Mouse (Mus musculus): ENCODE results near the gene Irx4. TPM values are rescaled to one million over a fixed set of nuclear protein-coding genes. Genes with fewer than 3 reads are reported as not detected.

The Irx4 gene
- polyA plus RNA-seq, 1 experiment from 2014 or later: 0.16 TPM

GRCm38 (mm10) chr13:73265442-73265841 lies 5.2 kb downstream of the Irx4 start:
- Histone ChIP-seq H3K36me3 (ENCODE audit: control insufficient read depth, insufficient read depth, low read length) (no peaks in the 10 kb centered on the region), H3K27ac (ENCODE audit: low read depth) (no peak overlapping the region), H3K4me3 (ENCODE audit: low read depth, low read length) (peak overlapping the region; percentile 23), H3K9ac (ENCODE audit: low read length) (no peak overlapping the region), H3K9me3 (ENCODE audit: control insufficient read depth, low read length) (no peaks in the 10 kb centered on the region), H3K27me3 (replicated peaks; ENCODE audit: control insufficient read depth, insufficient read depth, low read length) (peaks cover 97% of the 10 kb centered on the region), H3K4me2 (ENCODE audit: low read length) (peak overlapping the region; percentile 42), H3K4me1 (replicated peaks; ENCODE audit: control insufficient read depth, insufficient read depth, low read length) (peaks cover 10% of the 10 kb centered on the region)
- DNase-seq (ENCODE audit: low spot score) (peak; percentile 74), ATAC-seq (replicated peaks; ENCODE audit: low FRiP score, low TSS enrichment, low read depth) (peak; percentile 59)
- WGBS: 2% methylated on average over 28 of the region's 28 CpGs

GRCm38 (mm10) chr13:73267551-73267950 lies 7.3 kb downstream of the Irx4 start:
- WGBS: 10% methylated on average over 10 of the region's 10 CpGs
- Histone ChIP-seq H3K27ac (ENCODE audit: low read depth) (no peak overlapping the region), H3K36me3 (ENCODE audit: control insufficient read depth, insufficient read depth, low read length) (no peaks in the 10 kb centered on the region), H3K27me3 (replicated peaks; ENCODE audit: control insufficient read depth, insufficient read depth, low read length) (peaks cover 97% of the 10 kb centered on the region), H3K9me3 (ENCODE audit: control insufficient read depth, low read length) (no peaks in the 10 kb centered on the region), H3K4me2 (ENCODE audit: low read length) (no peak overlapping the region), H3K9ac (ENCODE audit: low read length) (no peak overlapping the region), H3K4me1 (replicated peaks; ENCODE audit: control insufficient read depth, insufficient read depth, low read length) (peaks cover 18% of the 10 kb centered on the region), H3K4me3 (ENCODE audit: low read depth, low read length) (no peak overlapping the region)
- no peak for ATAC-seq (replicated peaks; ENCODE audit: low FRiP score, low TSS enrichment, low read depth)
- DNase-seq (ENCODE audit: low spot score): no peak

- H3K27ac ChIP-seq (ENCODE audit: low read depth): no peak overlapping the region
- peaks cover 97% of the 10 kb centered on the region for H3K27me3 ChIP-seq (replicated peaks; ENCODE audit: control insufficient read depth, insufficient read depth, low read length)
- no peak overlapping the region for H3K4me3 ChIP-seq (ENCODE audit: low read depth, low read length)
- no peak overlapping the region for H3K9ac ChIP-seq (ENCODE audit: low read length)
- H3K9me3 ChIP-seq (ENCODE audit: control insufficient read depth, low read length): no peaks in the 10 kb centered on the region
- H3K36me3 ChIP-seq (ENCODE audit: control insufficient read depth, insufficient read depth, low read length): no peaks in the 10 kb centered on the region
- DNase-seq (ENCODE audit: low spot score): peak; percentile 72
- peaks cover 12% of the 10 kb centered on the region for H3K4me1 ChIP-seq (replicated peaks; ENCODE audit: control insufficient read depth, insufficient read depth, low read length)
- under 1% methylated on average over 20 of the region's 20 CpGs for WGBS
- 0 out of 2 replicates have a peak overlapping the region, but pooled peaks have one; percentile 6 for H3K4me2 ChIP-seq (ENCODE audit: low read length)
- peak; percentile 67 for ATAC-seq (replicated peaks; ENCODE audit: low FRiP score, low TSS enrichment, low read depth)
Measured at GRCm38 (mm10) chr13:73268702-73269101, 8.4 kb downstream of the Irx4 start.

GRCm38 (mm10) chr13:73269251-73269650 lies 9.0 kb downstream of the Irx4 start:
- H3K4me1 ChIP-seq (replicated peaks; ENCODE audit: control insufficient read depth, insufficient read depth, low read length): peaks cover 8% of the 10 kb centered on the region
- peaks cover 97% of the 10 kb centered on the region for H3K27me3 ChIP-seq (replicated peaks; ENCODE audit: control insufficient read depth, insufficient read depth, low read length)
- H3K27ac ChIP-seq (ENCODE audit: low read depth): no peak overlapping the region
- WGBS: 7% methylated on average over 15 of the region's 15 CpGs
- ATAC-seq (replicated peaks; ENCODE audit: low FRiP score, low TSS enrichment, low read depth) (no peak), DNase-seq (ENCODE audit: low spot score) (no peak)
- H3K36me3 ChIP-seq (ENCODE audit: control insufficient read depth, insufficient read depth, low read length): no peaks in the 10 kb centered on the region
- no peak overlapping the region for H3K9ac ChIP-seq (ENCODE audit: low read length)
- H3K4me3 ChIP-seq (ENCODE audit: low read depth, low read length): no peak overlapping the region
- no peak overlapping the region for H3K4me2 ChIP-seq (ENCODE audit: low read length)
- no peaks in the 10 kb centered on the region for H3K9me3 ChIP-seq (ENCODE audit: control insufficient read depth, low read length)

GRCm38 (mm10) chr13:73269891-73270290 lies 9.6 kb downstream of the Irx4 start:
- no peak overlapping the region for H3K27ac ChIP-seq (ENCODE audit: low read depth)
- DNase-seq (ENCODE audit: low spot score) (no peak), ATAC-seq (replicated peaks; ENCODE audit: low FRiP score, low TSS enrichment, low read depth) (no peak)
- H3K9ac ChIP-seq (ENCODE audit: low read length): no peak overlapping the region
- H3K27me3 ChIP-seq (replicated peaks; ENCODE audit: control insufficient read depth, insufficient read depth, low read length): peaks cover 97% of the 10 kb centered on the region
- no peaks in the 10 kb centered on the region for H3K9me3 ChIP-seq (ENCODE audit: control insufficient read depth, low read length)
- no peak overlapping the region for H3K4me2 ChIP-seq (ENCODE audit: low read length)
- 31% methylated on average over 3 of the region's 3 CpGs for whole genome bisulfite sequencing
- H3K4me1 ChIP-seq (replicated peaks; ENCODE audit: control insufficient read depth, insufficient read depth, low read length): peaks cover 8% of the 10 kb centered on the region
- H3K36me3 ChIP-seq (ENCODE audit: control insufficient read depth, insufficient read depth, low read length): no peaks in the 10 kb centered on the region
- no peak overlapping the region for H3K4me3 ChIP-seq (ENCODE audit: low read depth, low read length)

GRCm38 (mm10) chr13:73270451-73271081 lies 10.3 kb downstream of the Irx4 start:
- WGBS: 8% methylated on average over 22 of the region's 22 CpGs
- Histone ChIP-seq H3K9me3 (ENCODE audit: control insufficient read depth, low read length) (no peaks in the 10 kb centered on the region), H3K4me3 (ENCODE audit: low read depth, low read length) (no peak overlapping the region), H3K4me1 (replicated peaks; ENCODE audit: control insufficient read depth, insufficient read depth, low read length) (peaks cover 8% of the 10 kb centered on the region), H3K36me3 (ENCODE audit: control insufficient read depth, insufficient read depth, low read length) (no peaks in the 10 kb centered on the region), H3K27ac (ENCODE audit: low read depth) (no peak overlapping the region), H3K9ac (ENCODE audit: low read length) (no peak overlapping the region), H3K4me2 (ENCODE audit: low read length) (no peak overlapping the region), H3K27me3 (replicated peaks; ENCODE audit: control insufficient read depth, insufficient read depth, low read length) (peaks cover 92% of the 10 kb centered on the region)
- ATAC-seq (replicated peaks; ENCODE audit: low FRiP score, low TSS enrichment, low read depth): no peak
- no peak for DNase-seq (ENCODE audit: low spot score)

GRCm38 (mm10) chr13:73271336-73272242 lies 11.3 kb downstream of the Irx4 start:
- H3K4me2 ChIP-seq (ENCODE audit: low read length): peak overlapping the region; percentile 41
- ATAC-seq (replicated peaks; ENCODE audit: low FRiP score, low TSS enrichment, low read depth): no peak
- no peaks in the 10 kb centered on the region for H3K9me3 ChIP-seq (ENCODE audit: control insufficient read depth, low read length)
- DNase-seq (ENCODE audit: low spot score): peak; percentile 71
- no peaks in the 10 kb centered on the region for H3K36me3 ChIP-seq (ENCODE audit: control insufficient read depth, insufficient read depth, low read length)
- H3K27me3 ChIP-seq (replicated peaks; ENCODE audit: control insufficient read depth, insufficient read depth, low read length): peaks cover 84% of the 10 kb centered on the region
- under 1% methylated on average over 53 of the region's 53 CpGs for WGBS
- no peak overlapping the region for H3K9ac ChIP-seq (ENCODE audit: low read length)
- peaks cover 8% of the 10 kb centered on the region for H3K4me1 ChIP-seq (replicated peaks; ENCODE audit: control insufficient read depth, insufficient read depth, low read length)
- peak overlapping the region; percentile 16; the same call in 1 of the 2 replicates for H3K4me3 ChIP-seq (ENCODE audit: low read depth, low read length)
- no peak overlapping the region for H3K27ac ChIP-seq (ENCODE audit: low read depth)

- H3K27ac ChIP-seq (ENCODE audit: low read depth): no peak overlapping the region
- no peak overlapping the region for H3K4me2 ChIP-seq (ENCODE audit: low read length)
- H3K27me3 ChIP-seq (replicated peaks; ENCODE audit: control insufficient read depth, insufficient read depth, low read length): peaks cover 72% of the 10 kb centered on the region
- peaks cover 8% of the 10 kb centered on the region for H3K4me1 ChIP-seq (replicated peaks; ENCODE audit: control insufficient read depth, insufficient read depth, low read length)
- no peak for ATAC-seq (replicated peaks; ENCODE audit: low FRiP score, low TSS enrichment, low read depth)
- H3K36me3 ChIP-seq (ENCODE audit: control insufficient read depth, insufficient read depth, low read length): no peaks in the 10 kb centered on the region
- H3K9ac ChIP-seq (ENCODE audit: low read length): no peak overlapping the region
- no peaks in the 10 kb centered on the region for H3K9me3 ChIP-seq (ENCODE audit: control insufficient read depth, low read length)
- no peak overlapping the region for H3K4me3 ChIP-seq (ENCODE audit: low read depth, low read length)
- no peak for DNase-seq (ENCODE audit: low spot score)
Measured at GRCm38 (mm10) chr13:73272794-73273282, 12.6 kb downstream of the Irx4 start.

Measured in intestine, embryonic 14.5 days (tissue).